Mouse (Mus musculus) thymus, postnatal 0 days (tissue): ENCODE measurements around the gene Psme2. TPM values are rescaled to one million over a fixed set of nuclear protein-coding genes. Genes with fewer than 3 reads are reported as not detected.

Experiments used
- DNase-seq: peaks from one replicate; pipeline ENCODE4 v3.0.0-alpha.2; 2015; ENCODE audit warnings: low spot score
- polyA plus RNA-seq: library from polyadenylated mRNA; unstranded; fragments of >200 nt; fragmentation: Nextera tagmentation; extraction: Ambion mirVana; gene quantifications from 2 replicates; pipeline ENCODE4 v1.2.1, GENCODE M21; 2015

Gene Psme2
- polyA plus RNA-seq, 1 experiment from 2014 or later = 625 TPM

DNA sequence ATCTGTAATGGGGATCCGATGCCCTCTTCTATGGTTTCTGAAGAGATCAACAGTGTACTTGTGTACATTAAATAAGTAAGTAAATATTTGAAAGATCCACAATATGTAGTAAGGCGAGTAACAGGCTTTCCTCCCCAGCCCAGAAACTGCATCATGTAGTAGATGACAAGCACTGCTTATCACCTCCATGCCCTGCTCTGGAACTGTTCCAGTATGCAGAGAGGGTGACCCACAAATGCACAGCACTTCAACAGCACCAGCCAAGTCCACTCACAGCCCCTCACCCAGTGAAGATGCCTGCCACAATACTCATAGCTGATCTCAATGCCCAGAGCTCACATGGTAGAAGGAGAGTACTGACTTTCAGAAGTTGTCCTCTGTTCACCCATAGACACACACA is 20.3 kb downstream of the Psme2 start:
- DNase-seq = no peak

DNA sequence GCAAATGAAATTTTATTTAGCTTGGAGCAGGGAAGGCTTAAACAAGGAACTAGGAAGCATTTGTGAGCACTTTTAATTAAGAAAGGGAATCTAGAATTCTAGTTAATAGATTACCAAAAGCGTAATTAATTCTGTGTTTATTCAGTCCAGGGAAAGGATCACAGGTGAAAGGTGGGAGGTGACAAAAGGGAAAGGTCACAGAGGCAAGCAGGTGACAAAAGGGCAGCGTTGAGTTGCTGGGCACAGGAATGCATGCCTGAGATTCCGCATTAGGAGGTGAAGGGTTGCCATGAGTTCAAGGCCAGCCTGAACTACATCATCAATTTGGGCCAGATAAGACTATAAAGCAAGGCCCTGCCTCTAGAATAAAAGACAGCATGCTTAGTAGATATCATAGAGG is 23.4 kb downstream of the Psme2 start:
- no peak for DNase-seq

DNA sequence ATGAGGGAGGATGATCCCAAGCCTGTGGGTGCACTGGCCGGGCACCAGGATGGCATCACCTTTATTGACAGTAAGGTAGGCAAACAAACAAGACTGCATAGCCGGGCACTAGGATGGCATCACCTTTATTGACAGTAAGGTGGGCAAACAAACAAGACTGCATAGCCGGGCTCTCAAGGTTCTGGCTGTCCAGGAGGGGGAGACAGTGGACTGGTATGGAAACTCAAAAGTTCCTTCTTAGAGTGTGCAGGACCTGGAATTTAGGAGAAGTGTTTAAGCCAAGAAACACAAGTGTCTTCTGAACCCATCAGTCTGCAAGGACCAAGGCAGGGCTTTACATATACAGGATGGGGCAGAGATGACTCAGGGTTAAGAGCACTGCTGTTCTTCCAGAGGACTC is 25.2 kb downstream of the Psme2 start:
- DNase-seq = no peak

DNA sequence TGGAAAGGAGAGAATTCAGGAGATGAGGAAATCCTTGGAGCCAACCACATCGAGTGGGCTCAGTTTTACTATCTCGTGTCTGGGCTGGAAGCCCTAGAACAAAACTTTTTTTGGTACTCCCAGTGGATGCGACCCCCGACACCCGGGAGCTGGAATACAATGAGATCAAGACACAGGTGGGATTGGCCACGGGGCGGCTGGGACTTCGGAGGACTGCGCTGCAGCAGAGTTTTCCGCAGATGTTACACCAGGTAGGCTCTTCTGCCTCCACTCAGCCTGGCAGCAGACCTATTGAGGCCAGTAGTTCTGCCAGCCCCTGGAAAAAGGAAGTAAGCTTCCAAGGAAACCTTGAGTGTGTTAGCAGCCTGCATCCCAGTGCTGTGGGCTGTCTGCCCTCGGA is 27.7 kb downstream of the Psme2 start:
- no peak for DNase-seq

DNA sequence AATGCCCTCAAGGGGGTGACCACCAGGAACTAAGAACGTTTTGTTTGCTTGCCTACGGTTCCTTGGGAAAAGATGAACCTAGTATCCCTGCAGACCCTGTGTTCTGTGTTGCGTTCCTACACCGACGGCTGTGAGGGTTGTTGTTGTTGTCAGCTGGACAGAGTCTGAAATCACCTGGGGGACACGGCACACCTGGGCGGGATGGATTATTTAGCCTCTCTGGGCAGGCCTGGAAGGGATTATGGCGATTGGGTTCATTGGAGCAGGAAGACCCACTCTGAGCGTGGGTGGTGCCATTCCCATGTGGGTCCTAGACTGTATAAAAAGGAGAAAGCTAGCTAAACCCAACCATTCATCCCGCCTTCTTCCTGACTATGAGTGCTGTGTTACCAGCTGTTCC is 29.1 kb downstream of the Psme2 start:
- no peak for DNase-seq

DNA sequence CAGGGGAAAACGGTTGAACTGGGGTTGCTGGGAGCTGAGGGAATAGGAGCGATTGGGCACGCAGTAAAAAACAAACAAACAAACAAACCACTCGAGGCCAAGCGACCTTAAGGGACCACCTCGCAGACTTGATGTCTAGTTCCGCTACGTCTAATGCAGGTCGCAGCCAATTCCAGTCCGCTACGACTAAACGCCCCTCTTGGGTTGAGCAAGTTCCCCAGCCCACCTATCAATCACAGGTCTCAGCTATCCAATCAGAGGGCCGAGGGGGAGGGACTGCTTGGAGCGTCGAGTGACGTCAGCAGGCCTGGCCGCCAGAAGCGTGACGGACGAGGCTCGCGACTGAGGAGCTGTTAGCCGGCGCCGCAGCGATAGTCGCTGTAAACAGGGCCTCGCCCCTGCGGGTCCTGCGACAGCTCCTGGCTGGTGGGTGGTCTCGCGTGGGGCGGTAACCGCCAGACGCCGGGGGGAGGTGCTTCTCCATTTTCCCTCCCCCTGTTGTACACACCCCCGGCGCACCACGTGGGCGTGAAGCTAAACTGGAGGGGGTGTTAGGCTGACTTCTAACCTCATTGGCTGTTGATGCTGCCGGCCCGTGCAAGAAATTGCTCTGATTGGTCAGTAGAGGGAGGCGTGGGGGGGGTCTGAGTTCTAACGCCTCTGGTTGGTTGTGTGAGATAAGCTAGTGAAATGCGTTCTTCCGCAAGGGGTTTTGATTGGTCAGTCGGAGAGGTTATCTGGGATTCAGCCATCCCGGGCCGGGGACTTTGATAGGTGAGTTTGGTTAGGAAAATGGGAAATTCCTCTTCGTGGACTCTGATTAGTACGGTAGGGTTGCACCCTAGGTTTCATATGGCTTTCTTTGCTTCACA is 30.5 kb downstream of the Psme2 start, which contains the start of gene A730061H03Rik:
Gene A730061H03Rik, minus strand, starts transcription at position 205 of the 872 bp plus-strand sequence.
- peak; percentile 99 for DNase-seq

DNA sequence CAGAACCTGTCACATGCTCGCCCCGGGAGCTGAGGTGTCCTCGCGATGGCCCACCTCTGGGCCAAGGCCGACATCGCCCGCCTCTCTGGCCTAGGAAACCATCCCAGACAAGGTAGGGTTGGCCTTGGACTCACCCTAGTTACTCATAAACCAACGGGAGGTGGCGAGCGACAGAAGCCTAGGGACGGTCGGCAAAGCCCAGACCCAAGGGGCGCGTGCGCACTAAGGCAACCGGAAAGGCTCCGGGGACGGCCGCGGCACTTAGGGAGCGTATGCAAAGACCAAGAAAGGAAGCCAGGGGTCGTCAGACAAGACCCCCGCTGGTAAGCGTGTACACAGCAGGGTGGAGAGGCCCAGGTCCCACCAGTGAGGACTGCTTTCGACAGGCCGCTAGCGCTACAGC is 31.1 kb downstream of the Psme2 start, which contains the start of gene Dcaf11:
Gene Dcaf11, plus strand, starts transcription at position 208 of the 403 bp plus-strand sequence.
- peak; percentile 91 for DNase-seq

DNA sequence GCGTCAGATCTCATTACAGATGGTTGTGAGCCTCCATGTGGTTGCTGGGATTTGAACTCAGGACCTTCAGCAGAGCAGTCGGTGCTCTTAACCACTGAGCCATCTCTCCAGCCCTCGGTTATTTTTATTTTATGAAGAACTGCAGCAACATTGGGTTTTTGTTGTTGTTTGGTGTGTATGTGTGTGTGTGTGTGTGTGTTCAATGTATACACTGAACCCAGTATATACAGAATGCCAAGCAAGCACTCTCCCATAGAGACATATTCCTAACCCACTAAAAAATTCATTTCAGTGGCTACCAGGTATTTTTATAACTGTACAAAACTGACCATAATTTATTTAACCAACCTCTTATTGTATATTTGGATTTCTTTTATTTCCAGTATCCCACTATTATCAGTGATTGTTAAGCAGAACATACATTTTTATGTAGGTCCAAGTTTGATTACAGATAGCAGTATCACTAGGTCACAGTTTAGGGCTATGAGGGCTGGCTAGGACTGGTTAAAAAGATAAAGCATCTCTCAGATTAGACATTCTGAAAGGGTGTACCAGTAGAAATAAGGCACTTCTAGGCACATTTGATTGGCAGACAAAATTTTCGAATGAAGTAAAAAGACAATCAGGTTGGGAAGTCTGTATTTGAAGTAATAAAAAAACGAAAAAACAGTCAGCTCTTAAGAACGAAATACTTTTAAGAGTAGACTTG is 32.0 kb downstream of the Psme2 start:
- no peak for DNase-seq

DNA sequence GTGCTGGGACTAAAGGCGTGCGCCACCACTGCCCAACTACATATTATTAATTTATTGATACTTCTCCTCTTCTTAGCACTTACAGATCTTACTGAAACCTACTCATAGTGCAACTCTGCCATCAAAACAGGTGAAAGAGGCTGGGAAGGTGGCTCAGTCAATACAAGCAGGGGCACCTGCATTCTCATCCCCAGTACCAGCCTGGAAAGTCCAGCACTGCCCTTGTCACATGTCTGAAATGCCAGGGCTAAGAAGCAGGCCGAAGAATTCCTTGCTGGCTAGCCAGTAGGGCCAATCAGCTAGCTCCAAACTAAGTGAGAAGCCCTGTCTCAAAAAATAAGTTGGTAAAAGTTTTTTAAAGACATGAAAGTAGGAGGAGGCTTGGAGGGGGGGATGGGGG is 33.3 kb downstream of the Psme2 start:
- DNase-seq = no peak

DNA sequence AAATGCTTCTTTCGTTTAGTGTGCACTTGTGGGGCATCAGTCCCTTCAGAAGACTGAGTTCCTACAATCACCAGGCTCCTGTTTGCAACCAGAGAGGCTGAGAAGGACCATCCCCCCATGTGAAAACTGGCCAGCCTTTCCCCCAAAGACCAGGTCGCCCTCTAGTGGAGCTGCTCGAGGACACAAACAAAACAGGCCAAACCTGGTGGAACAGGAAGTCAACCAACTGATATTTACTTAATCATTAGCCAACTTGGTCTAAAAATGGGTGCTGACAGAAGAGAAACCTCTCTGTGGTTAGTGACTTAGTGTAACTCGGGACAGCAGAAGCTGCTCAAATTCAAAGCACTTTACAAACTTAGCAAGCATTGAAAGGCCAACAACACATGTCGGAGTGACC is 33.9 kb downstream of the Psme2 start:
- peak; percentile 49 for DNase-seq

DNA sequence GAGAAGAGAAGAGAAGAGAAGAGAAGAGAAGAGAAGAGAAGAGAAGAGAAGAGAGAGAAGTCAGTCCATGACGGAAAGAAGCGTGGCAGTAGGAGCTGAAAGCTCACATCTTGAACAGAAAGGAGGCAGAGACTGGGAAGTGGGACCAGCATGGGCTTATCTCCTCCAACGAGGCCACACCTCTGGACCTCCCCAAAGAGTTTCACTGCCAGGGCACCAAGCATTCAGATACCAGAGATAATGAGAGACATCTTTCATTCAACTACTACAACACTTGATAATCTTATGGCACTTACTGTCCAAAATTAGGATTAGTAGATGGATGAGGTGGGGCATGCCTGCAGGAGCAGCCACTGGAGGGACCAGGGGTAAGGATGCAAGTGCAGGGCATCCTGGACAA is 35.1 kb downstream of the Psme2 start:
- no peak for DNase-seq

DNA sequence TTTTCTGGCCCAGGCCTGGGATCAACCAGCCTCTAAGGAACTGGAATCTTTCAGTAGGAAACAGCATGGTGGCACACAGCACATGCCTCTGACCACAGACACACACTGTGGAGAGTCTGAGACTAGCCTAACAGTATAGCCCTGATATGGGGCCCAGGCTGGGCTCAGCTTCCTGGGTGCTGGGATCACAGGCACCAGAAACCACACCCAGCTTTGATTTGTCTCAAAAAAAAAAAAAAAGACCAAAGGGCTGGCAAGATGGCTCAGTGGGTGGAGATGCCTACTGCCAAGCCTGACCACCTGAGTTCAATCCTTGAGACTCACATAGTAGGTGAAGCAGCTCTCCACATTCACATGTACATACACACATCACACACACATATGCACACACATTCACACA is 36.3 kb downstream of the Psme2 start:
- DNase-seq = no peak

DNA sequence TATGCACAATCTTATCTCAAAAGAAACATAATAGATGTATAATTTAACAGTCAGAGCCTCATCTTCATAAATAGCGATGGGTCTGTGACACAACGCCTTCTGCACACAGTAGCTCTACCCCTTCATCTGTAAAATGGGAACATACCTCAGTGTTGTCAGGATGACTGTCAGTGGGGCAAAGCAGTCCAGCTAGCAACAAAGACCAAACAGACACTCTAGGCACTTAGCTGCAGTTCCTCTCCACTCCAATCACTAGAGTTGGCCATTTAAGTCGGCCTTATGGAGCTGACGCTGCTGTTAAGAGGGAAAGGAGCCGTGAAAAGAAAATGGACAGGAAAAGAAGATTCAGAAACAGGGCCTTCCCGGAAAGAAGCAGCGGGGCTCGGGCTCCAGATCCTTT is 39.1 kb downstream of the Psme2 start:
- DNase-seq = no peak

DNA sequence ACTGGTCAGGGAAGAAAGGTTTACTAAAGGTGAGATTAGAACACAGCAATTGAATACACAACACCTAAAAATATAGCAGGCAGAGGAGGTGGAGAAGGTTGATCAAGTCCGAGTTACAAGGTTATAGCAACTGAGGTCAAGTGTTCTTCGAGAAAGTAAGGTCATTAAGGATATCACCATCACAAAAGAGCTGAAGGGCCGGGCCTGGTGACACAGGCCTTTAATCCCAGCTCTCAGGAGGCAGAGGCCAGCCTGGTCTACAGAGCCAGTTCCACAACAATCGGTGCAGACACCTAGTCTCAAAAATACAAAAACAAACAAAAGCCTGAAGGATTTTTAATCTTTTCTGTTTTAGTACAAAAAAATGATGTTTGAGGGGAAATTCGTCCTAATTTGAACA is 39.6 kb downstream of the Psme2 start:
- no peak for DNase-seq

DNA sequence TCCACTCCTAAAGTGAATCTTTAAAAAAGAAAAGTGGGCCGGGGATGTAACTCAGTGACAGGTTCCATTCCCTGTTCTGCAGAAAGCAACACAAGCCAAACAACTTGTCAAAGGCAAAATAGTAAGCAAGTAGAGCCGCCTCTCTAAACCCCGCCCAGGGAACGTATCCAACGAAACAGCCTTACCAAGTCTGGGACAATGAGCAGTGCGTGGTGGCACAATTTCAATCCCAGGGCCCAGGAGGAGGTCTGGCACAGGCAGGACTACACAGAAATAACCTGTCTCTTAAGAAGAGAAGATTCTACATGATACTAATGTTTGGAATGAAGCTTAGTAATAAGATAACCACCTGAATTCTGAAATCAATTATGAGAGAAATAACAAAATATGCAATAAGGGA is 40.7 kb downstream of the Psme2 start:
- no peak for DNase-seq

DNA sequence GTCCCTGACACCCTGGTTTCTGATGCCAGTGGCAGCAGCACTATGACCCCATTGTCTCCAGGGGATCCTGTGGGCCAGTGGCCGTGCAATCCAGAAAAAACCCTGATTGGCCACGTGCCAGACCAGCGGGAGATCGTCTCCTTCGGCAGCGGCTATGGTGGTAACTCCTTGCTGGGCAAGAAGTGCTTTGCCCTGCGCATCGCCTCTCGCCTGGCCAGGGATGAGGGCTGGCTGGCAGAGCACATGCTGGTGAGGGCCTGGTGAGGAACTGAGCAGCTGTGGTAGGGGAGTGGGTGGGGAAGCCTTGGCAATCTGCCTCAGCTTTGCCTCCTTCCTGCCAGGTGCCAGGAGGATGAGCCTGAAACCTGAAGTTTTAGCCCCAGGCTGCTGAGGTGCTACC is 46.6 kb downstream of the Psme2 start:
- no peak for DNase-seq

DNA sequence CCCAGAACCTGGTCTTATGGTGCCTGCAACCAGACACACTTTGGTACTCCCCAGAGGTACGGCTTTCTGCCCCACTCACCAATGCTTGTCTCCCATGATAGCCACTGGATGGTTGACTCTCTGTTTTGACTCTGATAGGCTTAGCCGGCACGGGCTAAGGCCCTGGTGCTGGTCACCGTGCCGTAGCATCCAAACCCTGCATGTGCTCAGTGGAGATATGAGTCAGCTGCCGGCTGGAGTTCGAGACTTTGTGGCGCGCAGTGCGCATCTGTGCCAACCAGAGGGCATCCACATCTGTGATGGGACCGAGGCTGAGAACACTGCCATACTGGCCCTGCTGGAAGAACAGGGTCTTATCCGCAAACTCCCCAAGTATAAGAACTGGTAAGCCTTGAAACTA is 48.6 kb downstream of the Psme2 start:
- DNase-seq = no peak

DNA sequence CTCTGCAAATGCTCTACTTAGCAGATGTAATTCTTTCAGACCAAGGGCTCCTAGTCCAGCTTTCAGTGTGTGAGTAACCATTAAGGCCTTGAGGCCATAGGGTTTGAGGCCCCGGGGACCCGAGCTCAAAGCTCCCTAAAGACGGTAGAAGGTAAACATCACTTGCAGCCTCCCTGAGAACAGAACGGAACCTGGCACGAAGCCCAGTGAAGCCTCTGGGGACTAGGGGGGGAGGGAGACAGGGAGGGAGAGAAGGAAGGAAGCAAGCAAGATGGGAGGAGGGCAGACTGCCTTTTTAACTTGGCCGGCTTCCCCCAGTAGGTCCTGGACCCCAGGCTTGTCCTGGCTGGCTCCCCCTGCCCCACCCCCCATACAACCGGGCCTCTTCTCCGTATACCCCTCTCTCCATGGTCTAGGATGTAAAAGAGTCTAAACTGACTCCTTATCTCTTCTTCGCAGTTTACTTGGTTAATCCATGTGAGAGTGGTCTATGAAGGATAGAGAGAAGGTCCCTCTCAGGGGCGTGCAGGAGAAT is 50.1 kb downstream of the Psme2 start:
- no peak for DNase-seq

DNA sequence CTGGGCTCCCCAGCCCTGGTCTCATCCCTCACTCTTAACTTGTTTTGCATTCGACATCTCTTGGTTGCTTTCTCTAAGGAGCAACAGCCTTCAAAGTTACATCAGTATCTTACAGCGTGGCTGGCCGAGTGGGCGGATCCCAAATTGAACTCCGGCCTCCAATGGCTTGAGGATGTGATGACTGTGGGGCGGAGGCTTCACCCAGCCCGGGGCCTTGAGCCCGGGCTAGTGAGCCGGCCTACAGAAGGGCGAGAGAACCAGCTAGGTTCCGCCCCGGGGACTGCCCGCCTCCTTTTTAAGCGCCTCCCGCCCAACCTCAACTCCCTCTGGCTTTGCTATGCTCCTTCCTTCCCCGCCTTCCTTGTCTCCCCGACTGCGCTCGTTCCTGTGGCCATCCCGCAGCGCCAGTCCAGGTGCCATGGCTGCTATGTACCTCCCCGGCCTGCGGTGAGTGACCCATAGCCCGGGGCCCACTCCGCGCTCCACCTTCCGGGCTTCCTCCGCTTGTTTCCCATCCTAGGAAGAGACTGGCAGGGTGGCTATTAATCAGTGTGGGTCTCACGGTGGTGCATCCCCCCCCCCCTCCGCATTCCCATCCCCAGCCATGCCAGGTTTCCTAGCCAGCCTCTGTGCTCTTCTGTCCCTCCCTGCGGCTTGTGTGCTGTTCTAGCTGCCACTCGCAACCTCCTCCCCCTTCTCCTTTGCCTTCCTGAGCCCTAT is 50.7 kb downstream of the Psme2 start, which contains the start of gene Pck2:
Gene Pck2, plus strand, starts transcription at position 200 of the 720 bp plus-strand sequence.
- DNase-seq = no peak
